Mouse (Mus musculus) cerebellum, postnatal 14 days (tissue): ENCODE data around the gene Fkbp14.

ENCODE experiments used
- DNase-seq, 2 experiments: peaks; one replicate each; pipeline ENCODE4 v3.0.0; 2021; ENCODE audit warnings: mixed read lengths in 2 of 2

Gene Fkbp14

DNA sequence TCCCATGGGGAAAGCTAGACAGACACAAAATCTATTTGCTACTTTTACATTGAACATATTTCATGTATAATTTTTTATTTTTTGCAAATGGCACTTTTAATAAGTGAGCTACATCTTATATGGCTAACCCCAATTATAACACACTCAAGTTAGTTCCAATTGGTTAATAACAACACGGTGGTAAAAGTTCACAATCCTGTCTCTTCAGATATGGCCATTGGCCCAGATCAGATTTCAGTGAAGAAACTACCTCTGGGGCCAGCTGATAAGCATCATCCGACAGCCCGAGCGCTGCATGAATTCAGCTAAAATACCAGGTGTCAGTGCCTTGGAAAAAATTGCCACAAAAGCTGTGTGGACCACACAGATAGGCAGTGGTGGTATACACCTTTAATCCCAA lies 9.4 kb downstream of the Fkbp14 start:
- no peak for DNase-seq

DNA sequence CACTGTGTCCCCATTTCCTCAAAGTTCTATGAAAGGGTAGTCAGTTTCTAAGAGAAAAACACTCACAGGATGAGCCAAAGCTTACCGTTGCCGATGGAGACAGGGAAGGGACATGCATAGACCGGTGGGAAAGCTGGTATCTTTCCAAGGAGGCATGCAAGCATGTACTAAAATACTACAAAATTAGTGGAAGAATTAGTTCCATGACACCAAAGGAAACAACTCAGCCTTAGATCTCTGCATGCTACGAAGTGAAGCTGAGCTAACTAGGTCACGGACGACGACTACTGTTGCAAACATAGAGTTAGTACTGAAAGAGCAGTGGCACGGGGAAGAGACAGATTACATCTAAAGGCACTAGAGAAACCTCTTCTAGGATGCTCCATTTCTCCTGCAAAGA lies 10.2 kb downstream of the Fkbp14 start:
- DNase-seq: no peak

GRCm38 (mm10) chr6:54586175-54586574 lies 10.9 kb downstream of the Fkbp14 start:
- peak; percentile 78 to 79 for DNase-seq

DNA sequence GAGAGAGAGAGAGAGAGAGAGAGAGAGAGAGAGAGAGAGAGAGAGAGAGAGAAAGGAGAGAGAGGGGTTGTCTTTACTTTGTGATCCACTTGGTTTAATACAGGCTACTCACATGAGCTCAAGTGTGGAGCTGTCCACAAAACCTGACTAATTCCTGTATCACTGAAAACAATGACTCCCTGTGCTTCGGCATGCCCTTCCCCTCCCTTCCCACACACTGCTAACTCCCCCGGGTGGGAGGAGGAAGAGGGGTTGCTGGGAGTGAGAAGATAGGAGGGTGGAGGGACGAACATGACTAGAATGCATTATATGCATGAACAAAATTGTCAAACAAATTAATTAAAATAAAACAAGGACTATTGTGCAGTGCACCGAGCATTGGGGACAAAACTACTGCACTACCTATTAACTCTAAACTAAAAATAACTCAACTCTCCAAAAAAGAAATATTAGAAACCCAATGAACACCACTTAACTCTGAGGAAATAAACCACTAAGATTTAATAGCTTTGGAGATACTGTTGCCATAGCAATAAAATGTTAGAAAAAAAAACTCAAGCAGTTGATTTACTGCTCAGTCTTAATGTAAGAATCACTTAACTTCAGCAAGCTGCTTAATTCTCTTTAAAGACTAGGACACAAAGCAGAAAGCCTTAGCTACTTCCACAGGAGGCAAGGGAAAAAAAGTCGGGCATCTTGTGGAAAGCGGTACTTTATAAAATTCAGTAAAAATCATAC lies 23.7 kb downstream of the Fkbp14 start:
- DNase-seq: no peak

GRCm38 (mm10) chr6:54569776-54570175 lies 27.3 kb downstream of the Fkbp14 start:
- no peak for DNase-seq

DNA sequence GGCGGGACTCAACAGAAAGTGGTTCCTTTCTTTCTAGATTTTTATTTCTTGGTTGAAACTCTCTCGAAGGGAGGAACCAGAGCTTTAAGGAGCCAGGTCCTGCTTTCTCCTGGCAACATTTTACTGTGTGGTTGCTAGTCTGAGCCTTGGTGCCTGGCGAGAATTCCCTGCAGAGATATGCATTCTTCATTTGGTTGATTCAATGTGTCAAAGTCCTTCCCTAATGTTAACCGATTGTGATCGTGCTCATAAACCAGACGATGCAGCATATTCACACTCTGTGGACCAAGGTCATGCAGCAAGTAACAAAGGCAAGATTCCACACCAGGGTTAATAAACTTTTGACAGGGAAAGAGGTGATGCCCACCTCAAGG lies 30.6 kb downstream of the Fkbp14 start:
- DNase-seq: no peak

DNA sequence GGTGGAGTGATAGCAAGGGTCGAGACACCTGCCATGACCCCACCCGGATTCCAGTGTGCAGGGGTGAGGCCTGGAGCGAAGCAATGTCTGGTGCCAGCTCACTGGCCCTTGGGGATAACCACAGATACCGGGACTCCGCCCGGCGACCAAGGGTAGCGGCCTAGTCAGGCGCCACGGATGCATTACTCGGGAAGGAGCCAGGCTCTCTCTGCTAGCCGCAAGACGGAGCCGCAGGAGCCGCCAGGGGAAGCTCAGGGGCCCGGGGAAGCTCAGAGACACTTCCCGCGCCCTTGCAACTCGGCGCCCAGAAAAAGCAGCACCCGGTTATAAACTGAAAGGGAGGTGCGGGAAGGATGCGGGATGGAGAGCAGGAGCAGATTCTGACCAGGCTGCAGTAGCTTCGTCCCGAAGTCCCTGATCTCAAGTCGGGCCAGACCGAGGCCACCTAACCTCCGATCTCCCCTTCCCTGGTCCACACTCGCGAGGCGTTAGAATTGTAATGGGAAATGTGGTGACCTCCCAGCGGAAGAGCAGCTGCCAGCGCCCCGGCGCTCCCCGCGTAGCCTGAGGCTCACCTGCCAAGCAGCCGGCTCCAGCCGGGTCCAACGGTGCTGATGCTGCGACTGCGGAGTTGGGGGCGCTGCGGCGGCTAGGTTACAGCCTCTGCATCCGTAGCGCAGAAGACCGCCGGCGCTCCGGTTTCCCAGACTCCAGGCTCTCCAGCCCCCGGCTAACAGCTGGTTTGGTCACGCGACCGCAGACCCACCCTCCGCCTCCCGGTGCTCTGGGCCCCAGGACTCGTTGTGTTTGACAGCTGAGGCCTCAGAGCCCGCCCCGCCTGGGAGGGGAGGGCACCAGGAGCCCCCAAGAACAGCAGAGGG lies 31.2 kb downstream of the Fkbp14 start, which contains the start of gene Scrn1:
Gene Scrn1 (minus strand): TSS at position 825 of the 881 bp plus-strand sequence.
- peak; percentile 79 for DNase-seq

GRCm38 (mm10) chr6:54565012-54565411 lies 32.1 kb downstream of the Fkbp14 start:
- peak; percentile 68 to 69 for DNase-seq

- DNase-seq: peak in 1 of 2 experiments; percentile 51
Measured at GRCm38 (mm10) chr6:54564506-54564991, 32.6 kb downstream of the Fkbp14 start.

DNA sequence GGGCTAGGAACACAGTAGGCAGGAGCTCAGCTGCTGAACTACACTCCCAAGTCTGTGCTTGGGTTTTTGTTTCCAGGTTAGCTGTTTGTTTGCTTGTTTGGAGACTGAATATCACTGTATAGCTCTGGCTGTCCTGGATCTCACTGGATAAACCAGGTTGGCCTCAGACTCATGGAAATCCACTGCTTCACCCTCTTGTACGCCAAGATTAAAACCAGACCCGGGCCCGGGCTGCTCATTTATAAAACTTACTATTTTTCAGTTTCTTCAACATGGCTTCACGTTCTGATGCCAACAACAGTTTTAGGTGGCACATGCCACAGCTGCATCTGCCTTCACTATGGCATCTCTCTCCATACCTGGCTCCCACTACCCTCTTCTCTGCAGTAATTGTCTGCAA lies 33.5 kb downstream of the Fkbp14 start:
- DNase-seq: peak in 1 of 2 experiments; percentile 37

- peak in 1 of 2 experiments; percentile 47 for DNase-seq
Measured at GRCm38 (mm10) chr6:54562018-54562809, 34.9 kb downstream of the Fkbp14 start.

- peak; percentile 51 to 70 for DNase-seq
Measured at GRCm38 (mm10) chr6:54558466-54558865, 38.6 kb downstream of the Fkbp14 start.

DNA sequence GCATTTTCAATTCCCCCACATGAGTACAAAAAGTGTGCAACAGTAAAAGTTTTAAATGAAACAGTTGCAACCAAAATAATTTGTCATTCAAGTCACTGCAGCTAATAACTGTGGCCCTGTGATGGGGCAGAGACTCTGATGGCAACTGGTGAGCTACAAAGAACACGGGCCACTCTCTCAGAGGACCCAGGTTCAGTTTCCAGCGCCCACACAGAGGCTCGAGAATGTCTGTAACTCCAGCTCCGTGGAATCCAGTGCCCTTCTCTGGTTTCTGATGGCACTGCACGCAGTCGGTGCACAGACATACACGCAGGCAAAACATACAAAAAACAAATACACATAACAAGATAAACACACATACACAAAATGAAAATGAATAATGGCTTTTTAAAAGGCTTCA lies 39.4 kb downstream of the Fkbp14 start:
- peak in 1 of 2 experiments; percentile 9 for DNase-seq

DNA sequence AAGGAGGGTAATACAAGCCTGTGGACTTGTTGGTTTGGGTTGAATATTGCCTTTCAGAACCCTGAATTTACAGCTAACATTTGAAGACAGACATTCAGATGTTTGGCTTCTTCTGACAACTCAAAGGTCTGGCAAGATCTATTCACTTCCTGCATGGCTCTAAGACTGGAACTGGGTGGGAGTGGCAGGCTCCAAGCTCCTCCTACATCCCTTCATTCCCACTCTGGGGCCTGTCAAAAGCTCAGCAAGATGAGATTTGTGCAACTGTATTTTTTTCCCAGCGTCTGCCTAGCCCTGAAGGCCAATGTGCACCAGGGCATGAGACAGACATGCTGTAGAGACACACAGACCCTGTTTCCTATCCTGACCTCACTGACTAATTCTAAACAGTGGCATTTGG lies 41.3 kb downstream of the Fkbp14 start:
- DNase-seq: no peak

- no peak for DNase-seq
Measured at GRCm38 (mm10) chr6:54554341-54555110, 42.6 kb downstream of the Fkbp14 start.

- peak in 1 of 2 experiments; percentile 68 for DNase-seq
Measured at GRCm38 (mm10) chr6:54553632-54554031, 43.5 kb downstream of the Fkbp14 start.

GRCm38 (mm10) chr6:54552721-54553413 lies 44.2 kb downstream of the Fkbp14 start:
- DNase-seq: peak in 1 of 2 experiments; percentile 39

- no peak for DNase-seq
Measured at GRCm38 (mm10) chr6:54550801-54551323, 46.2 kb downstream of the Fkbp14 start.

GRCm38 (mm10) chr6:54549311-54549710 lies 47.8 kb downstream of the Fkbp14 start:
- no peak for DNase-seq

DNA sequence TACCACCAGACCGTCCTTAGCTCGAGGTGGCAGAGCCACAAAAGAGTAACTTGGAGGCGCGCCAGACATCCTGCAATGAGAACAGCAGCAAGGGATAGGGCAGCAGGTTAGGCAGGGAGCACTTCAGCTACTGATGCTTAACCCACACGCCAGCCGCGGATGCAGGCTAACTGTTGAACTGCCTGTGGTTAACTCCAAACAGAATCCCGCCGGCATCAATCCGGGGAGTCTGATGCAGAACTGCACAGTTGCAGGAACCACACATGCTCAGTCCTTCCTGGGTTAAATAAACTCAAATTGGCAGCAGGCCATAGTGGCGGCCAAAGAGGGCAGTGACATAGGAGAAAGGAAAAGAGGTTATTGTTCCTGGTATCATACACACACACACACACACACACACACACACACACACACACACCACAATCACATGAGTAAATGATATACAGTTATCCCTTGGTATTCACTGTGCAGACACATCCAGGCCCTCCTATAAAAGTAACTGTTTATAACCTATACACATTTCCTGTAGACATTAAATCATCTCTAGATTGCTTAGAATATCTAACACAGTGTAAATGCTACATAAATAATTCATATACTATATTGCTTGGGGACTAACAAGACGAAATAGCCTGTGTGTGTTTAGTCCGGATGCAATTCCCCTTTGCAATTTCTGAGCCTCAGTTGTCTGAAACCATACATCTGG lies 48.6 kb downstream of the Fkbp14 start:
- peak; percentile 71 to 79 for DNase-seq
